Mouse (Mus musculus) stomach, postnatal 0 days (tissue): Measurements from ENCODE around the gene Kalrn.

Experiments used
- CTCF ChIP-seq: IDR thresholded peaks from 2 replicates; pipeline ENCODE4 v1.5.1; 2016; ENCODE audit warnings: antibody characterized with exemption, low read depth, mild to moderate bottlenecking, moderate library complexity
- EP300 ChIP-seq: optimal IDR thresholded peaks from 2 replicates; pipeline ENCODE3; 2016; ENCODE audit warnings: antibody characterized with exemption

GRCm38 (mm10) chr16:34568831-34569230 lies 4.5 kb downstream of the Kalrn start:
- TF ChIP-seq CTCF (no peak), EP300 (no peak)
